Mouse (Mus musculus): ENCODE data around the gene Uvssa. TPM values are rescaled to one million over a fixed set of nuclear protein-coding genes. Genes with fewer than 3 reads are reported as not detected.

Gene Uvssa
- total RNA-seq, 2 experiments from 2014 or later: 2.8 to 3.6 TPM

DNA sequence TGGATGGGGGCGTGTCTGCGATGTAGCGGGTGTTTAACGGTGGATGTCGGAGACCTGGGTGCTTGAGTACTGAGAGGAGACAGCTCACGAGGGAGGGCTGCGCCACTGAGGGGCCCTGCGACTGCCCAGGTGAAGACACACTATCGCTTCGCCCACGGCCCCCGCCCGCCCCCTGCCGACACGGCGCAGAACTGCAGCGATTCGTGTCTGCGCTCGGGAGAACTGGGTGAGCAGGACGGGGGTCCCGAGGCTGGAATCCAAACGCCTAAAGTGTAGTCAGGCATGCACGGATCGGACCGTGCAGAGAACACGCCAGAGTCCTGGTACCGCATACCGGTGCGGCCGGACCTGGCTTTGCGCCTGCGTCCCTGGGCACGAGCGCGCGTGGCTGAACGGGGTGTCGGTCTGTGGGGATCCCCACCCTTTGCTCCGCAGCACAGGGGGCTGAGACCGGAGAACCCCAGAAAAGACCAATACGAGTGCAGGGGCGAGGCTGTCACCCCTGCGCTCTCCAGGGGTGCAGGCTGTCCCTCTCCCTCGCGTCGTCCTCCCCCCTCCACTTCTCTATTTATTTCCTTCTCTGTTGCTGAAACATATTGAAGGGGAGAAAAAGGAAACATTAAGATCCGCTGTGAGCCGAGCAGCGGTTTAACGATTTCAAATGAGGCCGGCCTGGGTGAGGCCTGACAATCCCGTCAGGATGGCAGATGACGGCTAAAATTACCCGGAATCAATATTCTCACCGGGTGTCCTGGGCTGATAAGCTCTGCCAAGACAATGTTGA is 64.8 kb downstream of the Uvssa start:
- peak in 1 of 2 experiments; percentile 78 for DNase-seq

DNA sequence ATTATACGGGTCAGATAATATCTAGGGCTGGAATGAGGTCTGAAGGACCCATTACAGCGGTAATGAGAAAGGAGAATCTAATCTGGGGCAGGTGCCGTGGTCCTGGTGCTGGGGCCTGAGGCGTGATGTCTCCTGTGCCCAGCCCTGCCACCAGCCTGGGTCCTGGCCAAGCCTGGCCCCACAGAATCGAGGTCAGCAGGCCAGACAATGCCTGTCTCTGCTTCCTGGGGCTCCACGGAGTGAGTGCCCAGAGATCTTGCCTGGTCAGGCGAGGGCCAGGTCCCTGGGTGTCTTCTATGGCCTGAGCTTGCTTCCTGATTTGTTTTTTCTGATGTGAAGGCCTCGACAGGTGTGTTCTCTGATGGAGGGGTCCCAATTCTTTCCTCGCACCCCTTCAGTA is 65.4 kb downstream of the Uvssa start:
- no peak for DNase-seq

DNA sequence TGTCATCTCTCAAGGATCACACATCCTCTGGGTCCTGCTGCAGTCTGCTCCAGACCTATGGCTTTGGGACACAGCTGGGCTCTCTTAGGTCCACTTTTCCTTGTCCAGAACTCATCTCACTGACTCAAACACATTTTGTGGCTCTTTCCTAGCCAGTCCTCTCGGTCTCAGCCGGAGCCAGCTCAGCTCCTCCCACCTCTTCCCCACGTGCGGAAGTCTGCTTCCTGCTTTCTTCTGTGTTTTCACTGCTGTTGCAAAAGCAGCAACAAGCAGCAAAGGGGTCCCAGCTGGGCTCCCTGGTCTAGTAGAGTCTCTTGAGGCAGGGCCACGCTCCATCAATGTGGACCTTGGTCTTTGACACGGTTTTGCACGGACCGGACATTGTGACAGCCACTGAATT is 77.4 kb downstream of the Uvssa start:
- DNase-seq: no peak

DNA sequence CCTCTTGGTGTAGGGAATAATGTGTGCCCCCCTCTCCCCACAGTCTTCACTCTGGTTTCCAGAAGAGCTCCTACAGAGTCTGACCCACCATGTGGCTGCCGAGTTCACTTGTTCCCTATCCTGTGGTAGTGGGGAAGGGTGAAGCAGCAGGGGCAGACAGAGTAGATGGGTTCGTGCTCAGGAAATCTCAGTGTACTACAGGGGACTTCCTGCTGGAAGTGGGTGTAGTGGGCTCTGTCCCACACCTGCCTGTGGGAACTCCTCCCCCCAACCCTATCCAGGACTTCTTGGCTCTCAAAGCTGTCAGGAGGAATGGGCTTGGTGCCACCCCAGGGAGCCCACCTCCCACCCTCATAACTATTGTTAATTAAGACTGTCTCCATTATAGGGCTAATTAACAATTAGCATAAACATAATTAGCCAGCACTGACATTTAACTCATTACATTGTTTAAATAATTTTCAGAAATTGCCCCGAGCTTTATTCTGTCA is 79.8 kb downstream of the Uvssa start:
- DNase-seq: no peak

GRCm38 (mm10) chr5:33459111-33459510 is 80.8 kb downstream of the Uvssa start:
- no peak for DNase-seq

DNA sequence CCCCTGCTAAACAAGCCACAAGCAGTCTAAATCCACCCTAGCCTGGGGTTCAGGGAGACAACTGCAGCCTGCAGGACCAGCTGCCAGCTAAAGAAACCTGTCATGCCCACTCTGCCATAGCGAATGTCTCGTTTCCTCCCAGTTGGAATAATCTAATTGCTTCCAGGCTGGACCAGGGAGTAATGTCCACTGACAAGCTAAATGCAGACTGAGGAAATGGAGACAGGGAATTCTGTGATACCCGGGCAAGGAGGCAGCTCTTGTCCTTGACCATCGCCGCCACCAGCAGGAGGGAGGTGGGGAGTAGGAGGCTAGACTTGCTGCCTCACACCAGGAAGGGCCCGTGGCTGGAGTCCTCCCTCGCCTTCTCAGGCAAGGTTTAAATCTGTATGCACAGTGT is 86.0 kb downstream of the Uvssa start:
- DNase-seq: no peak

GRCm38 (mm10) chr5:33465464-33465863 is 87.1 kb downstream of the Uvssa start:
- no peak for DNase-seq

Other genes starting within 250 kb of the Uvssa start
- 1 to 10 TPM; 4.3 to 5.6 TPM for gene Spon2, start 160.1 kb upstream of the Uvssa start, total RNA-seq (2021)
- gene Ctbp1, start 103.6 kb upstream of the Uvssa start, total RNA-seq (2021): 100 to 1,000 TPM; 216 to 232 TPM
- gene Maea, start 43.0 kb upstream of the Uvssa start, total RNA-seq (2021): 10 to 100 TPM; 86.4 to 97.0 TPM
- gene Nkx1-1, start 55.4 kb downstream of the Uvssa start, total RNA-seq (2021): not detected

Measured in heart, adult 18-20 months (tissue).